Mouse (Mus musculus) megakaryocyte-erythroid progenitor cell, adult 5-6 weeks (primary cell): ENCODE measurements around the gene Nr1h4. TPM values are rescaled to one million over a fixed set of nuclear protein-coding genes. Genes with fewer than 3 reads are reported as not detected.
"Not testable (repeated sequence)": the region's sequence is repeated elsewhere in the genome, so short reads cannot be mapped to it uniquely, and the experiment has no call there.

Source experiments
- ATAC-seq: replicated peaks from 2 replicates; pipeline ENCODE4 v1.8.0; 2016; ENCODE audit warnings: mild to moderate bottlenecking, inconsistent platforms; ENCODE audit not compliant: severe bottlenecking, poor library complexity, low FRiP score, low TSS enrichment
- total RNA-seq, 2 experiments: library from RNA; stranded (forward) in 1 of 2; stranded (reverse) in 1 of 2; fragments of 200-1000, 215-1000 nt in 1 of 2; fragments of >200 nt in 1 of 2; fragmentation: Nextera tagmentation in 1 of 2; gene quantifications; 2 replicates each; pipeline ENCODE4 v1.2.3; 2014 to 2017

Gene Nr1h4
- total RNA-seq (2014; fragmentation: Nextera tagmentation) (not detected in 2 replicates), total RNA-seq (2017) (not detected in 2 replicates)

- ATAC-seq: no peak
These were observed at the start of gene Nr1h4 for GRCm38 (mm10) chr10:89532929-89533727. Gene Nr1h4, minus strand, starts transcription at chr10:89533585.

GRCm38 (mm10) chr10:89578801-89579200 is 45.4 kb upstream of the Nr1h4 start:
- no peak for ATAC-seq

DNA sequence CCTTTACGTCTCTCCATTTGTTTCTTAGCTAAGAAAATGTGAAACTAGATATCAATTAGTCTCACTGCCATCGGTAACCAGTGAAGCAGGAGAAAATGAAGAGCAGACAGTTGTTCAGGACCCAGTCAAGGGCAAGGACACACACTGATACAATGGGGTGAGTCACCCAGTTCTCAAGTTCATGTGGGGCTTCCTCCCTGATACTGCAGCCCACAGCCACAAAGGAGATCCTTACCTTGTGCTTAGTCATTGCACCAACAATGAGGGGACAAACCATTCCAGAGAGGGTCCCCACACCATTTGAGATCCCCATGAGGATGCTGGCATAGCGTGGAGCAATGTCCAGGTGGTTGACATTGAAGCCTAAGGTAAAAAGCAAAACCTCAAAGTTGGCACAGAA is 44.3 kb upstream of the Nr1h4 start:
- no peak for ATAC-seq

GRCm38 (mm10) chr10:89573421-89573820 is 40.0 kb upstream of the Nr1h4 start:
- ATAC-seq: no peak

GRCm38 (mm10) chr10:89572946-89573345 is 39.6 kb upstream of the Nr1h4 start:
- ATAC-seq: no peak

DNA sequence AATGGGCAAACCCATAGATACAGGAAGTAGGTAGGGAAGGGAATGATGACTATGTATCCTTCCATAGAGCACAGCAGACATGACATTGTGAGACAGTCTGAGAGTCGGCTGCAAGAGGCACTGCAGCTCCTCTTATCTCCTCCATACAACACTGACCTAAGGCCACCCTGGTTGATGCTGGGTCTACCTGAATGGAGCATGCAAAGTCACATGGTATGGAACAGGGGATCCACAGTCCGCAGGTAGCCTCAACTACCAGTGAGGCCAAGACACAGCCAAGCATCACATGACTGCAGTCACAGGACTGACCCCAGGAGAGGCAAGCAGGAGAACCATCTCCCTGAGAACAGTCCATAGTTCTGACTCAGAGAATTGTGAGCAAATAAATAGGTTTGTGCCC is 34.0 kb upstream of the Nr1h4 start:
- no peak for ATAC-seq

DNA sequence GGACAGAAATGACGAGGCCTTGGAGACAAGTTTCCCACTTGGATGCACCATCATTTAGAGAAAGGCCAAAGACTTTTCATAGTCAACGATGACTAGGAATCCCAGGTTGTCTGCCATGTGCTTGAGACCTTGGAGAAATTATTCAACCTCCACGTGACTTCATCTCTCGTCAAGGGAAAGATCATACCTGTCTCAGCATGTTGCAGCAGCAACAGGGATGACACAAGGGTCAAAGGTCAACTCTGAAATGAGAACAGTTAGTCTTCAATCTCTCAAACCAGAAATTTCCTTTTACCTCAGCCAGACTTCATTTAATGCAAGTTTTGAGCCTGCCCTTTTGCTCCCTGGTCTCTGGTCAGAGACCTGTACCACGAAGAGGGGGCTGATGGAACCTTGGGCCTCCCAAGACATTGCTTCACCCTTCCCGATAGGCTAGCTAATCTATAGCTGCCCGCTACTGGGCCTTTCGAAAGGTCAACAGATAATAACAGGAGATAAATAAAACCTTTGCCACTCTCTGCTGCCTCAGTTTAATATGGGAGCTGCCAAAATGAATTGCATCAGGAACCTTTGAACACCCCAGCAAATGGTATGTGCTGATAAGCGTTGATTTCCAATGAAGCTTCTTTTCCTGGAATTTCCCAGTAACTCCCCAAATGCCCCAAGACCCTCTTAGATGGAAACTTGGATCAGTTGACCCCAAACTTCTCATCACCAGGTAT is 32.1 kb upstream of the Nr1h4 start:
- no peak for ATAC-seq

GRCm38 (mm10) chr10:89562113-89562512 is 28.7 kb upstream of the Nr1h4 start:
- ATAC-seq: no peak

- no peak for ATAC-seq
These were observed 26.0 kb upstream of the Nr1h4 start for GRCm38 (mm10) chr10:89559351-89559750.

DNA sequence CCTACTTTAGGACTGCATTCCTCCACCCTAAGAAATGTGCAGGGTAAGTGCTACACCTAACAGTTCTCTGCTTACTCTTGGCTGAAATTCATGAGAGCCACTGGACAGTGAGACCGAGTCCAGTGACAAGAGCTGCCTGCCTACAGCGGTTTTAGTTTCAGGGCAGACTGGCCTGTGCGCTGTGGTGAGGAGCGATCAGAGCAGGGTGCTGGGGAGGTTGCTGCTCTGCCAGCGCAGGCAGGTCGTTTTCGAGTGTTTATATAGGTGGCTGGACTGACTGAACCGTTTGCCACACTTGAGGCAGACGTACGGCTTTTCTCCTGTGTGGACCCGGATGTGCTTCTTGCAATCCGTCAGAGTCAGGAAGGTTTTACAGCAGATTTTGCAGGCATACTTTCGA is 21.5 kb upstream of the Nr1h4 start:
- not testable (repeated sequence) for ATAC-seq

GRCm38 (mm10) chr10:89553855-89554254 is 20.5 kb upstream of the Nr1h4 start:
- not testable (repeated sequence) for ATAC-seq

DNA sequence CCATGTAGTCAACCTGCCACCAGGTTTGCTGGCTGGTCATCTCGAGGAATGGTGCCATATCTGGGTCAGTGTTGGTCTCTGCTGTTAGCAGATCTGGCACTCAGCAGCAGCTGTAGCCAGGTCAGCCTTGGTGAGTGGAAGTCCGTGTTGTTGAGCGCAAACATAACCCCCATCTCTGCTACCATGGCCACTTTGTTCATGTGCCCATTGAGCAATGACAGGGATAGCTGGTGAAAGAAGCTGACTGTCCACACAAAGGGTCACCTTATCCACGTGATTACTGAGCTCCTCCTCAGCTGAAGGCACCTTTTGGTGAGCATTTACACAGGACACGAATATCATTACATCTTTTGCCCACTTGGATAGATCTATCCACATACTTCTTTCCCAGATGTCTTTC is 19.6 kb upstream of the Nr1h4 start:
- ATAC-seq: no peak

- ATAC-seq: no peak
These were observed 18.3 kb upstream of the Nr1h4 start for GRCm38 (mm10) chr10:89551657-89552056.

GRCm38 (mm10) chr10:89548028-89548427 is 14.6 kb upstream of the Nr1h4 start:
- ATAC-seq: no peak

GRCm38 (mm10) chr10:89546989-89547388 is 13.6 kb upstream of the Nr1h4 start:
- no peak for ATAC-seq

GRCm38 (mm10) chr10:89543867-89544266 is 10.5 kb upstream of the Nr1h4 start:
- no peak for ATAC-seq

DNA sequence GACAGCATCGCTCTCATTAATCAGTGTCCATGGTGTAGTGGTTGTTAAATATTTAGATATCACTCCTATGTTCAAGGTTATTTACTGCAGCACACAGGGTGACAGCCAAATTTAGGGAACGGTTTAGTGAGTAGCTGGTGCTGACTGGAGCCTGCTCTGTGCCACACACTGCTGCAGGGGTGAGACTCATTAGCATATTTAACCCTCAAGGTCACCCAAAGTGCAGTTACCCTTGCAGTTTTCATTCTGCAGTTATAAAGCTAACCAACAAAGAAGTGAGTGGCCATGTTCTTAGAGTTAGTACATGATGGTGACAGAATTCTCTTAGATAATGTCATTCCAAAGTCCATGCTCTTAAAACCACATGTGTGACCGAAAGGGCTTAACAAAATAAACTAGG is 8.9 kb upstream of the Nr1h4 start:
- ATAC-seq: no peak

DNA sequence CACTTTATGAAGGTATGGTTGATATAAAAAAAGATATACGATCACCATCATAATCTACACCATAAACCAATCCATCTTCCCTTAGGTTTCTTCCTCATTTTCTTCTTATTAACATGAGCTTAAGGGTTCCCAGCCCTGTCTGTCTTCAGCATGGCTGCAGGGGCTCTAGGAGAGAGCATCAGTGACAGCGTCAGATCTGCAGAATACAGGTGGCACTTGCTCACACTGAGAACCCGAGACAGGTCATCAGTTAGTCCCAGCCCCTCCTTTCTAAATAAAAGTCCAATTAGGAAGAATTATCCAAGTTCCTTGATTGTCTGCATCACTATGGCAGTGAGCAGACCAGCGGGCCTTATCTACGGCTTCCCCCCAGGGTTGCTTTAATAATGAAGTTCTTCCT is 934 bp downstream of the Nr1h4 start:
- ATAC-seq: no peak

DNA sequence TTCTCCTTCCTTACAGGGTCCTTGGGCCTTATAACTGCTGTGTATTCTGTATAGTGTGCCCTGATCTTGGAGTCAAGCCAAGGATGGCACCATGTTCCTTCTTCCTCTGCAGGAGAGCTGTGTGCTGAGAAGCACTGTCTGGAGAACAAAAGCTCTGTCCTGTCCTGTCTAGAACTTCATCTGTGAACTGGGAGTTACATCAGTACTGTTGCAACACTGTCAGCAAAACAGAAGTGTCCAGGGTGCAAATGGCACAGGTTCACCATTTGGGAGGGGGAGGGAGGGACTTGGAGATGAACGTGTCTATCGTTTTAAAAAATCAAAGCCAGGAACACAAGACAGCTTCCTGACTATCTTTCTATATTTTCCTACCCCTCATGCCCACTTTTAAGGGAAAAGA is 1.4 kb downstream of the Nr1h4 start:
- ATAC-seq: no peak

- no peak for ATAC-seq
These were observed 2.2 kb downstream of the Nr1h4 start for GRCm38 (mm10) chr10:89531194-89531634.

DNA sequence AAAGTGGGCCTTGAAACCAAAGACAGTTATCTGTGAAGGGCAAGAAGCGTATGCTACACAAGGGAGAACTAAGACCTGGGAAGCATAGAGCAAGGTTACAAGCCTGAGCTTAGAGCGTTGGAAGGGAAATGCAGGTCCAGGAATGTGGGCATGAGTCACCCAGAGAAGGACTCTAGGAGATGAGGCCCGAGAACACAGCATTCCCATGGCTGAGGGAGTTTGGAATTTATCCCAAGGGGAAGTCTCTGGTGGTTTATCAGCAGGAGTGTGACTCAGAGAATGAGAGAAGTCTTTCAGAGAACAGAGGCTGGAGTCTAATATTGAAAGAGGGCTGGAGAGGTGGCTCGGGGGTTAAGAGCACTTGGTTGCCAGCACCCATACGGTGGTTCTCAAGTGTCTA is 6.3 kb downstream of the Nr1h4 start:
- no peak for ATAC-seq
